Mouse (Mus musculus) neural tube, embryonic 10.5 days (tissue): ENCODE data around the gene Fthl17f.
"Not testable (repeated sequence)": the region's sequence is repeated elsewhere in the genome, so short reads cannot be mapped to it uniquely, and the experiment has no call there.

Experiments
- DNase-seq: peaks from one replicate; pipeline ENCODE4 v3.0.0-alpha.2; 2017; ENCODE audit warnings: low spot score; ENCODE audit errors: extremely low spot score

The Fthl17f gene

DNA sequence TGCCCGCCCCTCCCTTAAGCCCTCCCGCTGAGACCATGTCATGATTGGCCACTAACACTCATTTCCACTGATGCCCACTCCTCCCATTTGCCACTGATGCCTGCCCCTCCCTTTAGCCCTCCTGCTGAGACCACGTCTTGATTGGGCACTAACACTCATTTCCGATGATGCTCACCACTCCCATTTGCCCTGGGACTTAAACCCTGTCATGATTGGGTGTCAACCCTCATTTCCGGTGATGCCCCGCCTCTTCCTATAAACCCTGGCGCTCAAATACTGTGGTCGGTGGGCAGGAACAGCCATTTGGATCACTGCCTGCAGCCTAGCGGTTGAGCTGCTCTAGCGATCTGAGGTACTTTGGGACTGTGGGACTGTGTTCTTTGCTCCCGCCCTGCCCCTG, at the start of gene Fthl17f:
TSS of gene Fthl17f (plus strand) at position 301 of the 400 bp plus-strand sequence.
- DNase-seq: not testable (repeated sequence)

DNA sequence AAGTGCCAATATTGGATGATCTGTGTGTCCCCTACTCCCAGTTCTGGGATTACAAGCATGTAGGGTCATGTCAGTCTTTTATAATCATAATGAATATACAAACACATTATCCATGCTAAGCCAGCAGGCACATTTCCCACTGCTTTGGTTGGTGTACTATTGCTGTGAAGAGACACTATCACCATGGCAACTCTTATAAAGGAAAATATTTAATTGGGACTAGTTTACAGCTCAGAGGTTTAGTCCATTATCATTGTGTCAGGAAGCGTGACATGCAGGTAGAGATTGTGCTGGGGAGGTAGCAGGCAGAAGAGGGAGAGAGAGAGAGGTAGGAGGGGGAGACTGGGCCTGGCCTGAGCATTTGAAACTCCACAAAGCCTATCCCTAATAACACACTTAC, 46.7 kb upstream of the Fthl17f start:
- DNase-seq: no peak

DNA sequence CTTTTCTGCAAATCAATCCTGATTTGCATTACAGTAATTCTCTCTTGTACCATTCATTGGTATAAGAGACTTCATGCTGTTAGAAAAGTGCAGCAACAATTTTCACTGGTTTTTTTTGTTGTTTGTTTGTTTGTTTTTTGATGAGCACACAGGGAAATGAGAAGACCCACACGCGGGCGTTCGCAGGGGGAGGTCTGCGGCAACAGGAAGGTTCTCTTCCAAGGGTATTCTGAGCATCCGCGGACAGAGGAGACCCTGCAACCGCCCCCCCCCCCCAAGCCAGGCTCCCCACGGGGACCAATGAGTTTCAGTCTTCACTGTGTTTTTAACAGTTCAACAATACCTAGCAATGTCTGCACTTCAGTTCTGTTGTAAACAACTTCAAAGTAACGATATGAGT, 43.3 kb upstream of the Fthl17f start:
- no peak for DNase-seq

DNA sequence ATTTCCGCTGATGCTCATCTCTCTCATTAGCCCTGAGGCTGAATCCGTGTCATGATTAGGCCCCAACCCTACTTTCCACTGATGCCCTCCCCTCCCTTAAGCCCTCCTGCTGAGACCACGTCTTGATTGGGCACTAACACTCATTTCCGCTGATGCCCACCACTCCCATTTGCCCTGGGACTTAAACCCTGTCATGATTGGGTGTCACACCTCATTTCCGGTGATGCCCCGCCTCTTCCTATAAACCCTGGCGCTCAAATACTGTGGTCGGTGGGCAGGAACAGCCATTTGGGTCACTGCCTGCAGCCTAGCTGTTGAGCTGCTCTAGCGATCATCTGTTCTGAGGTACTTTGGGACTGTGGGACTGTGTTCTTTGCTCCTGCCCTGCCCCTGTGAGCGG, 29.6 kb upstream of the Fthl17f start, which contains the start of gene Fthl17e:
TSS of gene Fthl17e (plus strand) at position 301 of the 400 bp plus-strand sequence.
- not testable (repeated sequence) for DNase-seq

DNA sequence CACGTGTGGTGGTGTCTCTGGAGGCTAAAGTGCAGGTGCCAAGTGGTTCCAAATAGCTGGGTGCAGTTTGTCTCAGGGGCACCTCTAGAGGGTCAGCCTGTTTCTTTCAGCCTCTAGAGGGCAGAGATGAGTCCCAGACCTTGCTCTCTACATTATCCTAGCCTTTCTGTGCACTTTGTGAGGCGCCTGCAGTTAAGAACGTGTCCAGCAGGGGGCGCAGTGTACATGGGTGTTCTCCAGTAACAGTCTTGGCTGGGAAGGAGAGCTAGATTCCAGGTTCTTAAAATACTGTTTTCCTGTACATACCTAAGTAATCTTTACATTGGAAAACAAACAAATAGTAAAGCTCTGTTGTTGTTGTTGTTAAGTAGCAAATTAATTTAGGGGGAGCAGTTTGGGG, 21.2 kb upstream of the Fthl17f start:
- DNase-seq: not testable (repeated sequence)

DNA sequence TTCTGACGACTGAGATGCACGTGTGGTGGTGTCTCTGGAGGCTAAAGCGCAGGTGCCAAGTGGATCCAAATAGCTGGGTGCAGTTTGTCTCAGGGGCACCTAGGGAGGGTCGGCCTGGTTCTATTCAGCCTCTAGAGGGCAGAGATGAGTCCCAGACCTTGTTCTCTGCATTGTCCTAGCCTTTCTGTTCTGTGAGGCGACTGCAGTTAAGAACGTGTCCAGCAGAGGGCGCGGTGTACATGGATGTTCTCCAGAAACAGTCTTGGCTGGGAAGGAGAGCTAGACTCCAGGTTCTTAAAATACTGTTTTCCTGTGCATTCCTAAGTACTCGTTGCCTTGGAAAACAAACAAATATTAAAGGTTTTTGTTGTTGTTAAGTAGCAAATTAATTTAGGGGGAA, 1.9 kb upstream of the Fthl17f start:
- not testable (repeated sequence) for DNase-seq

DNA sequence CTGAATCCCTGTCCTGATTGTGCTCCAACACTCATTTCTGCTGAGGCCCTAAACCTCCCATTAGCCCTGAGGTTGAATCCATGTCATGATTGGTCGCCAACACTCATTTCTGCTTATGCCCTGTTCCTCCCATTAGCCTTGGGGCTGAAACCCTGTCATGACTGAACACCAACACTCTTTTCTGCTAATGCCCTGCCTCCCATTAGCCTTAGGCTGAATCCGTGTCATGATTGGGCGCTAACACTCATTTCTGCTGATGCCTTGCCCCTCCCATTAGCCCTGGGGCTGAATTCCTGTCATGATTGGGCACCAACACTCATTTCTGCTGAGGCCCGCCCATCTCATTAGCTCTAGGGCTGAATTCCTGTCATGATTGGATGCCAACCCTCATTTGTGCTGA, 714 bp upstream of the Fthl17f start:
- DNase-seq: no peak

DNA sequence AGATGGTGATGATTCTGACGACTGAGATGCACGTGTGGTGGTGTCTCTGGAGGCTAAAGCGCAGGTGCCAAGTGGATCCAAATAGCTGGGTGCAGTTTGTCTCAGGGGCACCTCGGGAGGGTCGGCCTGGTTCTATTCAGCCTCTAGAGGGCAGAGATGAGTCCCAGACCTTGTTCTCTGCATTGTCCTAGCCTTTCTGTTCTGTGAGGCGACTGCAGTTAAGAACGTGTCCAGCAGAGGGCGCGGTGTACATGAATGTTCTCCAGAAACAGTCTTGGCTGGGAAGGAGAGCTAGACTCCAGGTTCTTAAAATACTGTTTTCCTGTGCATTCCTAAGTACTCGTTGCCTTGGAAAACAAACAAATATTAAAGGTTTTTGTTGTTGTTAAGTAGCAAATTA, 14.9 kb downstream of the Fthl17f start:
- DNase-seq: peak; percentile 14

DNA sequence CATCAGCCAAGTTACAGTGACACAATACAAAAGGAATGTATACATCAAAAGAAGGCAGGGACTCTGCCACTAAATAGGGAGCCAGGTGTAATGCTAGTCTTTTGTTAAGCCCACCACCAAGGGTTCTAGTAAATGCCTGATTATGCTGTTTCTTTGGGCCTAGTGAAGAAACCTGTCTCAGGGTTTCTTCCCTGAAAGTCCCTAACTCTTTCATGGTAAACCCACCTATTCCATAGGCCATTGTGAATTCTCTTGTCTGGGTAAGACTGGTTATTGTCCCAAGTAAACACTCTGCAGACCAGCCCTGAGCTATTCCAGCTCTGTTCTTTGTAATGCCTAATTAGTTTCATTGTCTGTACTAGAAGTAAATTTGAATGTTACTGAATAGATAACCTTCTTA, 32.3 kb downstream of the Fthl17f start:
- DNase-seq: not testable (repeated sequence)

DNA sequence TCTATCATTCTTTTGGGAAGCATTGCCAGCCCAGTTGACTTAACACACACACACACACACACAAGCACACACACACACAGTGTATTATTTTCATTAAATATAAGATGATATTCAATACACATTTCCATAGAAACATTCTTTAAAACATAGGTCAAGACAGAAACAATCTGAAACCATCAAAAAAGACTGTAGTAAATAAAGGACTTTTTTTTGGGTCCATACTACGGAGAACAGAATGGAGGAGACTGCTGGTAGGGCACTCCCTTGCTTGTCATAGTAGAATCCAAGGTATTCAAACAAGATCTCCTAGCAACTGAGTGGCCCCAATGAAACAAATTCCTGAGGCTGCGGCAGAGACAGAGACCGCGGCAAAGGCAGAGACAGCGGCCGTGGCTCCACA, 41.4 kb downstream of the Fthl17f start, which contains the start of gene 4930402K13Rik:
TSS of gene 4930402K13Rik (plus strand) at position 301 of the 400 bp plus-strand sequence.
- DNase-seq: no peak

DNA sequence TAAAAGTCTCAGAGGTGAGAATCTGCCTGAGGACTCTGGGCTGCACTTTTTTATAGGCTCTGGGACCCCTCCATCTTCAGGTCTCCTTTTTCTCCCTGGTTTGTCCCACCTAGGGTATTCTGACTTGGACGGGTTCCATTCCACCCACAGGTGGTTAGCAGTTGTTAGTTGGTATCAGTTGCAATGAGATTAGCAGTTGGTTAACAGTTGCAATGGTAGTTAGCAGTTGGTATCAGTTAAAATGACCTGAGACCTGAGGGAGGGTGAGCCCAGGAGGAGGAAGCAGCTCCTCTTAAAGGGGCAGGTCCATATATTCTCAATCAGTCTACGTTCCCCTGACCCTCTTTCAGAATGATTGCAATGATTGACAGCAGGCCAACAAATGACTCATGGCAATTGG, 47.6 kb downstream of the Fthl17f start:
- DNase-seq: no peak
